Mouse (Mus musculus) fibroblast of lung, adult 2 months (primary cell): ENCODE data around the gene Nt5c.
"Not testable (repeated sequence)": the region's sequence is repeated elsewhere in the genome, so short reads cannot be mapped to it uniquely, and the experiment has no call there.

Experiments used
- DNase-seq: peaks from one replicate; pipeline ENCODE4 v3.0.0-alpha.2; 2011; ENCODE audit warnings: low read depth

Nt5c gene

DNA sequence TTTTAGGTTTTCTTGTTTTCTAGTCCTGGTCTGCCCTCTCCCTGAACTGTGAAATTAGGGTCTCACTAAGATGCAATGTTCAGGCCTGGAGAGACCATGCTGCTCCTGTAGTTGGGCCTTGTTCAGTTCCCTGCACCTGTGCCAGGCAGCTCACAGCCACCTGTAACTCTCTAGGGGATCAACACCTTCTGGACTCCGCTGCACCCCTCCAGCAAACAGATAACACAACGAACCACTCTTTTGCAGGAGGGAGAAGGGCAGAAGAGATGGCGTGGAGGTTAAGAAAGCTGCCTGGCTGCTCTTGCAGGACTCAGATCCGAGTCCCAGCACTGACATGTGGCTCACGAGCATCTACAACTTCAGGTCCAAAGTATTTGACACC is 18.8 kb upstream of the Nt5c start:
- no peak for DNase-seq

DNA sequence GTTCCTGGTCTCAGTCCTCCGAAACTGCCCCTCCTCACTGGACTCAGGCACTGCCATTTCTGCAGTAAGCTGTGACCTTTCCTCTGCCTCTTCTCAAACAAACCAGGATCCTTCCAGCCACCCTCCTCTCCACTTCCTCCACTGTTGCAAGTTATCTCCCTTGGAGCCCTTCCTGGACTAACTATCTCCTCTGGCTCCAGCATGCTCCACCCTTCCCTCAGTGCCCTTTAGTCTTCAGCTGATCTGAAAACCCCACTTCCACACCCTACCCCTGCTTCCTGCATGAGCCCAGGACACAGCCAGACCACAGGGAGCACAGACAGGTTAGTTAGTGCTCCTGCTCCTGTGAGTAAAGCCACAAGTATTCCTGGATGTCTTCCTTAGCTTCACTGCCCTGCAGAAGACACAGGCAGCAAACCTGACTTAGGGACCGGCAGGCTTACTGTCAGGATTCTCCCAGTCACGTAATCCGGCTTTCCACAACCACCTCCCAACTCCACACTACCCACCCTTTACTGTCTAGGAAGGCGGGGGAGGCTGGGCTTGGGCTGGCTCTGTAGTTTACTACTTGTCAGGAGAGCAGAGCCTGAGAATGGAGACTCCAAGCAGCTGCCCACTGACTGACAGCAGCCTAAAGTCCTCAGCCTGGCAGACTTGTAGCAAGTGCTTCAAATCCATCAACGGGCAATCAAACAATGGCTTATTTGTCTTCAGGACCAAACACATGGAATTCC is 18.3 kb upstream of the Nt5c start:
- DNase-seq: peak; percentile 7

DNA sequence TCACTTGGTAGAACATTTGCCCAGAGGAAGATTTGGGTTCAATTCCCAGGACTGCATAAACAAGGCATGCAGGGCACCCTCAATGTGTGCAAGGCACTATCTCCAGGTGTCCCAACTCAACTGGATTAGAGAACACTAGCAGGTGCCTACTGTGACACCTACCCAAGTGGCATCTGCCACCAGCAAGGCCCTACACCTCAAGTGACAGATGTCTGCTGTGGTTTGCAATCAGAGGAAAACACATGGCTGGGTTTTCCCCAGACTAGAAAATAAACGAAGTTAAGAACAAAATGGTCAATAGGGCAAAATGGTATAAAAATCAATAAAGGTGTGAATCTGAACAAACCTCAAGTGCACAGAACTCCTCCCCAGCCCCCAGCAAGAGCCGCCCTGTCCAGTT is 16.4 kb upstream of the Nt5c start:
- no peak for DNase-seq

DNA sequence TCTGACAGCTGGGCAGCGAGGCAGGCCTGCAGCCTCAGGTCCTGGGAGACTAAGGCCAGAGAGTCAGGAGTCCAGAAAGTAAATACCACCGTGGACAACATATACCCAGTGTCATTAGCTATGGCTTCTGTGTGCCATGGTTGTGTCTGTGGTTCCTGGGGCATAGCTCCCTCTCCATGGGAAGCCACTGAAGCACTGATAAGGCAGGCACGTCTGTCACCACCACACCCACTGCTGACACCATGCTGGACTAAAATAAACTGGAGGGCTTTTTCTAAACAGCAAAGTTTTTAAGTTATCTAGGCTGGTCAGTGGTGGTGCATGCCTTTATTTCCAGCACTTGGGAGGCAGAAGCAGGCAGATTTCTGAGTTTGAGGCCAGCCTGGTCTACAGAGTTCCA is 14.9 kb upstream of the Nt5c start:
- no peak for DNase-seq

DNA sequence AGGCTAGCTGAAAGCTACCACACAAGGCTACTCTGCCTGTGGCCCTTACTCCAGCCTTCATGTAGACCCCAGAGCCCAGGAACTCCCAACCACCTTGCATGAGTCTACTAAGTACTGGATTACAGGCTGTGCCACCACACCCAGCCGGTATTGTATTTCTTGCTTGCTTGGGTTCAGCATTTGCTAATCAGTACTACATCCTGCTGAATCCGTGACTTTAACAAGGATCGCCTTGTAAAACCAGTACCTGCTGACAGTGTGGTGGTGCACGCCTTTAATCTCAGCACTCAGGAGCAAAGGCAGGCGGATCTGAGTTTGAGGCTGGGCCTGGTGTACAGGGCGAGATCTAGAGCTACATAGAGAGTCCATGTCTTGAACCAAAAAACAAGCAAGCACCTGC is 11.0 kb upstream of the Nt5c start:
- DNase-seq: no peak

DNA sequence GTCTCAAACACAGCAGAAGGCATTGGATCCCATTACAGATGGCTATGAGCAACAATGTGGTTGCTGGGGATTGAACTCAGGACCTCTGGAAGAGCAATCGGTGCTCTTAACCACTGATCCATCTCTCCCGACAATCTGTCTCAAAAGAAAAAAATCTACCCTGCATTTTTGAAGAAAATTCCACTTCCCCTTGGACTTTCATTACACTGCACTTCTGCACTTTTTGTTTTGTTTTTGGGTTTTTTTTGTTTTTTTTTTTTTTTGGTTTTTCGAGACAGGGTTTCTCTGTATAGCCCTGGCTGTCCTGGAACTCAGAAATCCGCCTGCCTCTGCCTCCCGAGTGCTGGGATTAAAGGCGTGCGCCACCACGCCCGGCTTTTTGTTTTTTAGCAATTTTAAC is 4.9 kb upstream of the Nt5c start:
- not testable (repeated sequence) for DNase-seq

DNA sequence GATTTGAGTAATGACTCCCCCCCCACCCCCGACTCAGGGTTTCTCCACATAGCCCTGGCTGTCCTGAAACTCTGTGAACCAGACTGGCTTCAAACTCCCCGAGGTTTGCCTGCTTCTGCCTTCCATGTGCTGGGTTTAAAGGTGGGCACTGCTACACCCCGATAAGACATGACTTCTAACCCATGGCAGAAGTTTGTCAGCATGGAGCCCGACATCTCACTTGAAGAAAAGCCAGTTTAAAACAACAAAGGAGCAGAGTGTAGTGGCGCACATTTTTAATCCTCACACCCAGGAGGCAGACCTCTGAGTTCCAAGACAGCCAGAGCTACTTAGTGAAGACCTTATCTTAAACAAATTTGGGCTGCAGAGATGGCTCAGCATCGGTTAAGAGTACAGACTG is 725 bp upstream of the Nt5c start:
- DNase-seq: no peak

DNA sequence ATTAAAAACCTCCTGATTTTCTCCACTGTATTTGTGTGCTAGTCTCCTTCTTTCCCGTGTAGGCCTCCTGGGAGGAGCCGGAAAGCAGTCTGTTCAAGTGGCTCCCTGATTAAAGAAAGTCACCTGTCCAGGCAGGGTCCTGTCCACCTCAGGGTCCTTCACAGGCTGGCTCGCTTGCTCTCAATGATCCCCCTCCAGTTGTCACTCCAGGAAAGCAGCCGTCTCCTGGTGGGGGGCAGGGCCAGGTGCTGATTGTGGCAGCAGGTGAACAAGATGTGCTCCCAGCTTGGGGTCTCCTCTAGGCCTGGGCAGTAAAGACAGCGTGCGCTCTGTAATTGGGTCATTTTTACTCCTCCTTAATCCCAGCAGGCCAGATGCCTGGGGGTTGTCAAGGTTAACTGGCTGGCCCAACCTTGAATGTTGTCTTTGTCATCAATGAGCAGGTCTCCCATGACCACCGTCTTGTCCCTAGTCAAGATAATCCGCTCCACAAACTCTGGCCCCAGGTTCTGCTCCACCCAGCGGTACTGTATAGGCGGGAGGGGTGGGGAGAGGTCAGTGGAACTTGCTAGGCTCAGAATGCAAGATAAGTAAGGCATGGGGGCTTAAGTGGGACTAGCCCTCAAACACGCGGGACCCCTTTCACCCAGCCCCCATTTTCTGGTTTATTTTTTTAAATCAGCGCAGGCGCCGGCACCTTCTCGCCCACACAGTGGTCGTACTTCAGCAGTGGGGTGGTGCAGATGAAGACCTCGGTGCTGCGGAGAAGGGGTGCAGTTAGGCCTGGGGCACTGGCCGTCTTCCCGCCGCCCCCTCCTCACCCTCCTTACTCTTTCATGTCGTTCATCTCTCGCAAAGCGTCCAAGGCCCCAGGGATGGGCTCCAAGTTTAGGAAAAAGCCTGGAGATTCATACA is 964 bp downstream of the Nt5c start:
- no peak for DNase-seq

DNA sequence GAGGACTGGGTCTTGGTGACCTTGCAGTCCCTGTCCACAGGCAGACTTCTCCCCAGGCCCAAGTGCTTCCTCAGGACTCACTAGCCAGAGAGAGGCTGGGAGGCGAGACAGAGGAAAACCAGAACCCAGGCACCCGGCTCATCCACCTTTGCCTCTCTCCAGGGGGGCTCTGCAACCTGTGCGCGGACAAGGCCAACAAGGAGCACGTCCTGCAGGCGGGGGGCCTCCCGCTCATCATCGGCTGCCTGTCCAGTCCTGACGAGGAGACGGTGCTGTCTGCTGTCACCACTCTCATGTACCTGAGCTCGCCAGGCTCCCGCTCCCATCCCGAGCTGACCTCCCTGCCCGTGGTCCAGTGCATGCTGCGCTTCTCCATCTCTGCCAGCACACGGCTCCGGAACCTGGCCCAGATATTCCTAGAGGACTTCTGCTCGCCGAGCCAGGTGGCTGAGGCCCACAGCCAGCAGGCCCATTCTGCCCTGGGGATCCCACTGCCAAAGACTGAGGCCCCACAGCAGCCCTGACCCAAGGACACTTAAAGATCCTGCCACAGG is 3.0 kb downstream of the Nt5c start:
- no peak for DNase-seq

DNA sequence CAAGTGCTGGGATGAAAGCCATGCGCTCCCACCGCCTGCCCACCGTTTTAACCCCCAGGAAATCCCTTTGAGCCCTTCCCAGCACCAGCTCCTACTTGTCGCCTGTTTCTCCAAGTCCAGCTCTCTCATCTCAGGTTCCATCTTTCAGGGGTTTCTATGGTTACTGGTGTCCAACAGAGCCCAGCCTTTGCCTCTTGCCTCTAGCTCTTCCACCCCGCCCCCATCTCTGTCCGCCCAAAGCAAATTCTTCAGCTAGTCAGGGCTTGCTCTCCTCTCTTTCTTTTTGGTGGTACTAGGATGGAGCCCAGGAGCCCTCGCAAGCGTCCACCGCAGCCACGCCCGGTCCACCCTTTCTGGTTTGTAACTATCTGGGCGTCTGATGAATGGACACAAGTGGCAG is 6.5 kb downstream of the Nt5c start:
- no peak for DNase-seq

DNA sequence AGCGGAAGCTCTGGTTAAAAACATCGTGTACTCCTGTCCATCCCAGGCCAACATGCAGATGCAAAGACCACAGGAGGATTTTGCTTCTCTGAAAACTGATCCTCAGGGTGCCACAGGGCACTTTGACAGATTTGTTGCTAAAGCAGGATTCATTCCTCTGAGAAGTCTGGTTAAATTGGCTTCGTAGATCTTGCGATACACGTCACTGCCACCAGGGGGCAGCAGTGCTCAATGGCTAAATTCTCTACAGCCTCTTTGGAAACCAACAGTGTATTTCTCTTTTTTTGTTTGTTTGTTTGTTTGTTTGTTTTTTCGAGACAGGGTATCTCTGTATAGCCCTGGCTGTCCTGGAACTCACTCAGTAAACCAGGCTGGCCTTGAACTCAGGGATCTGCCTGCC is 7.9 kb downstream of the Nt5c start:
- DNase-seq: no peak

DNA sequence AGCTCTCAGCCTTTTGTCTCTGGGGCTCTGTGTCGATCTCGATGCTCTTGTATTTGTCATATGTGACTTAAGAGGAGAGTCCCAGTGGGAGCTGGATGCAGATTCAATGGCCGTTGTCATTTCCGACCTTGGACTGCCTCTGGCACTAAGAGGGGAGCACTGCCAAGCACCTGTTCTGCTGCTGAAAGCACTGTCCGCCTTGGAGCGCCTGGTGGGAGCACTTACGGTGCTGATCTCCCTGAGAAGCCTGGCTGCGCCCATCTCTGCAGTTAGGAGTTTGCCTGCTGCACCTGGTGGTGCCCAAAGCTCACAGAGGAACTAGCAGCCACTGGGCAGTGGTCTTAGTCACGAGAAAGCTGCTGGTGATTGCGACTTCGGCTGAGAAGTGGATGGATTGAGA is 8.4 kb downstream of the Nt5c start:
- no peak for DNase-seq

DNA sequence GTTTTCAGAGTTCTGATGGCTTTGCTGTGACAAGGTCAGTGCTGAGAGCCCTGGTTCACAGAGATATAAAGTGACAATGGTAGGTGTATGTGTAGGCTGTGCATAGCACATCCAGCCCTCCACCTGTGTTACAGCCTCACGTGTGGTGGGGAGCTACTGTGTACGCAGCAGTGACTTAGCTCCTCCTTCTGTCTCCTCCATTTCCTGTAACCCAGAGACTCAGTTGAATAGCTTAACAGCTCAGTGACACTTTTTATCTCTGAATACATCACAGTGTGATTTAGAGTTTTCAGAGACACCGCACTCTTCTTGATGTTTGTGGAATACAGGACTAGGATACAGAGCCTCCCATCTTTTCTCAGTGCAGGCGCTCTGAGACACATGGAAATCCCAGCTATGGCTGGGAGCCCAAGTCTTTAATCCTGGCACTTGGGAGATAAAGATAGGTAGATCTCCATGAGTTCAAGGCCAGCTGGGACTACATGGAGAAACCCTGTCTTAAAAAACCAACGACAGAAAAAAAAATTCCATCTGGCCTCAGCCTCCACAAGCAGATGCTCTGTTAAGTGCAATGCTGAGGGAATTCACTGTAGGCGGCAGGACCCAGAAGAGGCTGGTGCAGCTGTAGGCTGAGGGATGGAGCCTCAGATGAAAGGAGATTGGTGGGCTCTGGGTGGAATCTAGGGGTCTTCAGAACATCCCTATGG is 10.0 kb downstream of the Nt5c start:
- no peak for DNase-seq

DNA sequence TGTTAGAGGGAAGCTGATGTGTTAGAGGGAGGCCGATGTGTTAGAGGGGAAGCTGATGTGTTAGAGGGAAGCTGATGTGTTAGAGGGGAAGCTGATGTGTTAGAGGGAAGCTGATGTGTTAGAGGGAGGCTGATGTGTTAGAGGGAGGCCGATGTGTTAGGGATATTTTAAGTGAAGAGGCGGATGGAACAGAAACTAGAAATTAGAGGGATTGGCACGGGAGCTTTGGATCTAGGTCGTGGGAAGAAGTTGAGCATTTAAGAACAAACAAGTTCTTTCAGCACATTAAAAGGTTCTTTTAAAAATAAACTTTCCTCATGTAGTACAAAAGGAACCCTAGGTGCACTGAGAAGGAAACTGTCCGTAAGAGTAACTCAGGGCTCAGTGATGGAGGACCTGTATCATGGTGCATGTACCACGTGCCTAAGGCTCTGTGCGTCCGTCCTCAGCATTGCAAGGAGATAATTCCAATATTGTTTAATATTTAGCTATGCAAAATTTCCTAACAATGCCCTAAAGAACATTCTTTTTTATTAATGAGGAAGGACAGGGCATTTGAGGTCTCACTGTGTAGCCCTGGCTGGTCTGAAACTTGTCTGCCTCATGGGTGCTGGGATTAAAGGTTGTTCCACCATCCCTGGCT is 13.2 kb downstream of the Nt5c start:
- no peak for DNase-seq

DNA sequence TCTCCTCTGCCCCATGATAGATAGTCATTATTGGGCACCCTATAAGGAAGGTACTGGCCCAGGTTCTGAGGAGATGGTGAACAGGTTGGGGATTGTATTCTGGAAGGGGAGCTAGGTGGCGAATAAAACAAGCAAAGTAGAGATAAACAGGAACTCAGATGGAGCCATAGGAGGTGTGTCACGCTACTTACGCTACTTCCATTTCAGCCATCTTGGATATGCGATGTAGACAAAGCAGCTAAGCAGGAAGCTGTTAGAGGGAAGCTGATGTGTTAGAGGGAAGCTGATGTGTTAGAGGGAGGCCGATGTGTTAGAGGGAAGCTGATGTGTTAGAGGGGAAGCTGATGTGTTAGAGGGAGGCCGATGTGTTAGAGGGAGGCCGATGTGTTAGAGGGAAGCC is 14.3 kb downstream of the Nt5c start:
- DNase-seq: not testable (repeated sequence)

DNA sequence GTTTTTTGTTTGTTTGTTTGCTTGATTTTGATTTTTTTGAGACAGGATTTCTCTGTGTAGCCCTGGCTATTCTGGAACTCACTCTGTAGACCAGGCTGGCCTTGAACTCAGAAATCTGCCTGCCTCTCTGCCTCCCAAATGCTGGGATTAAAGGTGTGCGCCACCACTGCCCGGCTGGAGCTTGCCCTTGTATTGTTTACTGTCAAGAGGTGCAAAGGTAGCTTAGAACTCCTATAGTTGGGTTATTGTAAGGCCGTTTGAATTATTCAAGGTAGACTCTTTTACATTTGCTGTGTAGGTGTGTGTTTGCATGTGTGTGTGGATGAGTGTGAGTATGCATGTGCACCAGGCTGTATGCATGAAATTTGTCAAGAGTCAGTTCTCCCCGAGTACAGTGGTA is 15.0 kb downstream of the Nt5c start:
- DNase-seq: not testable (repeated sequence)

DNA sequence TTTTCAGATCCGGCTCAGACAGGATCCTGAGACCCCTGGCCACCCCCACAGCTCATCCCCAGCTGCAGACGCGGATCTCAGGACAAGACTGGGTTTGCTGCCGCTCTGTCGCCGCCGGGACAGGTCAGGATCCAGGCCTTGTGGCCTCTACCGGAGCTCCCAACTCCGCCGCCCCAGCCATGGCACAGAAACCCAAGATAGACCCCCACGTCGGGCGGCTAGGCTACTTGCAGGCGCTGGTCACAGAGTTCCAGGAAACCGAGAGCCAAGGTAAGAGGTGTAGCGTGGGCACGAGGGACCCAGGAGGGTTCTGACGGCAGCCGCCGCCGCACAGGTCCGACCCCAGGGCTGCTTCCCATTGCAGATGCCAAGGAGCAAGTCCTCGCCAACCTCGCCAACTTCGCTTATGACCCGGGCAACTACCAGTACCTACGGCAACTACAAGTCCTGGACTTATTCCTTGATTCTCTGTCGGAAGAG is 15.9 kb downstream of the Nt5c start:
- DNase-seq: no peak

DNA sequence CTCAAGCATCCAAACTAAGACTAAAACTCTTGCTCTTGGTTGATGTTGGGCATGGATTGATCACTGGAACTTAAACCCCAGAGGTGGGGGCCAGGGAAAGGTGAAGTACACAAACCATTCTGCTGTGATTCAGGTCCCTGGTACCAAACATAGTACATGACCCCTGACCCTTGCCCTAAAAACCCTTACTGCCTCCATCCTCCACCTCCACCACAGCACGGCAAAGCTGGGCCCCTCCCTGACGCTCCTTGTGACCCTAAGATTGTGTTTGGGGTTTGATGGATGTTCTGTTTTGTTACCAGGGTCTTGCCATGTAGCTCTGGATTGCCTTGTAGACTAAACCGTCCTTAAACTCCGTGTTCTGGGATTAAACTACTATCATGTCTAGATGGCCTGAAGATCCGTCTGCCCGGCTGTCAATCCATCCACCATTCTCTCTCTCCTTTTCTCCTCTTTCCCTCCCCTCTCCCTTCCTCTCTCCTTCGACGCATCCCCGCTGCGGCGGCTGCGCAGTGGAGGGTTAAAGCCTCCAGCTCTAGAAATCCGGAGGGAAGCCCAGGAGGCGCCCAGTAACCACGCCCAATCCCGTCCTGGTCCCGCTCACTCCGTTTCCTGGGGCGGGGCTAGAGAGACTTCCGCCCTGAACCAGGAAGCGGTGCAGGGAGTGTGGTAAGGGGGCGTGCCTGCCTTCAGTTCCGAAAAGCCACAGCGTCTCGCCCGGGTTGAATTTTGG is 16.5 kb downstream of the Nt5c start, which contains the start of gene Armc7:
TSS of gene Armc7 (plus strand) at position 643 of the 733 bp plus-strand sequence.
- peak; percentile 85 for DNase-seq

DNA sequence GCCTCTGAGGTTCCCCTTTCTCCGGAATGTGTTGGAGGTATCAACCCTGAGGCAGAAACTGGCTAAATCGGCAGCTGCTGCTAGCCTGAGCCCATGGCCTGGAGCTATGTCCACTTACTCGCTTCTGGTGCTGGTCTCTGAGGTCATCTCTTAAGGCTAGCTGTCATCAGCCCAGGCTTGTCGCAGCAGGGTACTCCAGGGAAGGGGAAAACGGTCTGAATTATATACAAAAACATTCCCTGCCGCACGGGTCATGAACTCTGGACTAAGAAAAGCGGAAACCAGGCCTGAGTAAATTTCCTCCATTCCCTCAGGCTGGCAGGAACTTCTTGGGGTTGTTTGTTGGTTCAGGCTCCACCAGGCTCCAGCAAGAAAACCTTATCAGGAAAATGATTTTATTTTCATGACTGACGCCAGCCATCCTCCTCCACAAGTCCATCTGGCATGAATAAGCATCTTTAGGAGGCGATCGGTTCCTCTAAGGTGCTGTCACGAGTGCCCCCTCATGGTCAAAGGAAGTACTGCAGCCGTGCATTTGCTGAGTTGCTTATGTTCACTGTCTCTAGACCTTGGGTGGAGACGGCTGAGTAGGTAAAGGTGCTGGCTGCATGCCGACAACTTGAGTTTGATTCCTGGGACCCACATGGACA is 17.9 kb downstream of the Nt5c start:
- DNase-seq: peak; percentile 83

DNA sequence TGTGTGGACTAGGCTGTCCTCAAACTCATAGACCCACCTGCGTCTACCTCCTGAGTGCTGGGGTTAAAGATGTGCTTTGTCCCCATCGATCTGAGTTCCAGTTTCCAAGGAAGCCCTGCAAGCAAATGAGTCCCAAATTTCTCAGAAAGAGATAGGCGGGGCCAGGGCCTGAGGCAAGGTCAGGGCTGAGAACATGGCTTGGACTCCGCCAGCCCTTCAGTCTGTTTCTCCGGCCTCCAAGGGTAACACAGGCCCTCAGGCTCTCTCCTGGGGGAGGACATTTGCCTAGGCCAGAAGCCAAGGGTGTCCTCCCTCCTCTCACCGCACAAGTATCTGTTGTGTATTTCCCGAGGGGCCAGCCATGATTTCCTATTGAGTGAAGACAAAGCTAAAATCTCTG is 19.5 kb downstream of the Nt5c start:
- no peak for DNase-seq

DNA sequence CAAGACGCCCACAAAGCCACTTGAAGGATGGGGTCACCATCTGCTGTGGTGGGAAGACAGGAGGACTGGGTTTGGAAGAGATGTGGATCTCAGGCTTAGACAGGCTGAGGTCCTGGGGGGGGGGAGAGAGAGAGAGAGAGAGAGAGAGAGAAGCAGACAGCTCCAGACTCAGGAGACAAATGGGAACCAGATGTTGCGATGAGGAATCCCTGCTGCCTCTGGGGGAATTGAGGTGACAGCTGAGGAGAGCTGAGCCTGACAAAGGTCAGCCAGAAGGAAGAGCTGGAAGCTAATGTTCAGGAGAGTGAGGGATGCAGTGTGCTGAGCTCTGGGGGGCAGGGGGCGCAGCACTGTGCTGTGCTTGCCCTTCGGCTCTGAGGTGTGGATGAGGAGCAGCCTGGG is 24.4 kb downstream of the Nt5c start:
- no peak for DNase-seq
